Mouse (Mus musculus) MEL (cell line): ENCODE measurements around the gene Glis1. TPM values are rescaled to one million over a fixed set of nuclear protein-coding genes. Genes with fewer than 3 reads are reported as not detected.

Source experiments
- DNase-seq: peaks from one replicate; pipeline ENCODE4 v3.0.0; 2011; ENCODE audit warnings: low read depth, low spot score
- H3K27ac ChIP-seq: 2 replicates; pipeline ENCODE4 v1.5.1; 2012; ENCODE audit warnings: low read depth, mild to moderate bottlenecking, control low read depth, low read length, moderate library complexity; ENCODE audit not compliant: control insufficient read depth
- H3K27me3 ChIP-seq, 2 experiments: fragments of 150-350 bp in 1 of 2; sonication (generic) in 1 of 2; 2 replicates each; pipeline ENCODE4 v1.6.1; 2012; ENCODE audit warnings: low read length in 2 of 2, mild to moderate bottlenecking in 2 of 2, improper control_type of control experiment in 1 of 2, moderate library complexity in 1 of 2; ENCODE audit not compliant: insufficient read depth in 2 of 2, control insufficient read depth in 1 of 2
- H3K36me3 ChIP-seq, 2 experiments: 2 replicates each; pipeline ENCODE4 v1.6.1; 2012 to 2014; ENCODE audit warnings: low read length in 2 of 2, improper control_type of control experiment in 1 of 2, inconsistent platforms in 1 of 2, mild to moderate bottlenecking in 1 of 2; ENCODE audit not compliant: insufficient read depth in 2 of 2, control insufficient read depth in 1 of 2
- H3K4me1 ChIP-seq, 2 experiments: fragments of 150-350 bp in 1 of 2; sonication (generic) in 1 of 2; 2 replicates each; pipeline ENCODE4 v1.6.1; 2012; ENCODE audit warnings: low read length in 2 of 2, improper control_type of control experiment in 1 of 2, mild to moderate bottlenecking in 1 of 2; ENCODE audit not compliant: insufficient read depth in 2 of 2, control insufficient read depth in 1 of 2
- H3K4me3 ChIP-seq, 2 experiments: fragments of 150-350 bp in 1 of 2; sonication (generic) in 1 of 2; 2 replicates each; pipeline ENCODE4 v1.5.1; 2012; ENCODE audit warnings: low read depth in 2 of 2, low read length in 2 of 2, mild to moderate bottlenecking in 2 of 2, moderate library complexity in 2 of 2, control low read depth in 1 of 2, improper control_type of control experiment in 1 of 2; ENCODE audit not compliant: control insufficient read depth in 1 of 2, insufficient read depth in 1 of 2
- H3K79me2 ChIP-seq: 2 replicates; pipeline ENCODE4 v1.6.1; 2012; ENCODE audit warnings: mild to moderate bottlenecking, low read length, moderate library complexity; ENCODE audit not compliant: control insufficient read depth, poor library complexity, insufficient read depth
- H3K9ac ChIP-seq: 2 replicates; pipeline ENCODE4 v1.6.1; 2012; ENCODE audit warnings: low read depth, mild to moderate bottlenecking, control low read depth, low read length, moderate library complexity; ENCODE audit not compliant: control insufficient read depth, poor library complexity, severe bottlenecking
- H3K9me3 ChIP-seq: fragments of 150-350 bp; sonication (generic); replicated peaks from 2 replicates; pipeline ENCODE4 v1.6.1; 2012; ENCODE audit warnings: mild to moderate bottlenecking, low read length, improper control_type of control experiment, moderate library complexity; ENCODE audit not compliant: insufficient read depth
- CHD1 ChIP-seq: IDR thresholded peaks from 2 replicates; pipeline ENCODE4 v1.6.1; 2012; ENCODE audit warnings: low read depth, mild to moderate bottlenecking, inconsistent platforms, low read length, improper control_type of control experiment
- E2F4 ChIP-seq: IDR thresholded peaks from 2 replicates; pipeline ENCODE4 v1.6.1; 2011; ENCODE audit warnings: low read depth, low read length, improper control_type of control experiment, borderline replicate concordance
- EP300 ChIP-seq, 2 experiments: IDR thresholded peaks; 2 replicates each; pipeline ENCODE4 v1.6.1; 2011; ENCODE audit warnings: improper control_type of control experiment in 2 of 2, low read length in 2 of 2, low read depth in 1 of 2, mild to moderate bottlenecking in 1 of 2
- GABPA ChIP-seq: IDR thresholded peaks from 2 replicates; pipeline ENCODE4 v1.6.1; 2012; ENCODE audit warnings: low read depth, mild to moderate bottlenecking, inconsistent platforms, low read length, improper control_type of control experiment, moderate library complexity
- HCFC1 ChIP-seq: IDR thresholded peaks from 2 replicates; pipeline ENCODE4 v1.6.1; 2012; ENCODE audit warnings: low read depth, mild to moderate bottlenecking, inconsistent platforms, low read length, improper control_type of control experiment, moderate library complexity
- JUND ChIP-seq: IDR thresholded peaks from 2 replicates; pipeline ENCODE4 v1.6.1; 2011; ENCODE audit warnings: low read depth, mild to moderate bottlenecking, improper control_type of control experiment, low read length
- KAT2A ChIP-seq: conservative IDR thresholded peaks from 2 replicates; pipeline ENCODE4 v1.6.1; 2012; ENCODE audit warnings: low read depth, low read length, improper control_type of control experiment, inconsistent platforms
- MAZ ChIP-seq: IDR thresholded peaks from 2 replicates; pipeline ENCODE4 v1.6.1; 2012; ENCODE audit warnings: low read depth, mild to moderate bottlenecking, inconsistent platforms, low read length, improper control_type of control experiment
- MEF2A ChIP-seq: IDR thresholded peaks from 2 replicates; pipeline ENCODE4 v1.6.1; 2014; ENCODE audit warnings: low read depth, mild to moderate bottlenecking, inconsistent platforms, low read length, improper control_type of control experiment; ENCODE audit not compliant: poor library complexity, insufficient replicate concordance, severe bottlenecking; ENCODE audit errors: extremely low read depth
- MXI1 ChIP-seq: IDR thresholded peaks from 2 replicates; pipeline ENCODE4 v1.6.1; 2011; ENCODE audit warnings: mild to moderate bottlenecking, low read depth, low read length, improper control_type of control experiment
- NELFE ChIP-seq: IDR thresholded peaks from 2 replicates; pipeline ENCODE4 v1.6.1; 2011; ENCODE audit warnings: low read depth, low read length, improper control_type of control experiment
- NRF1 ChIP-seq: IDR thresholded peaks from 2 replicates; pipeline ENCODE4 v1.6.1; 2014; ENCODE audit warnings: low read depth, mild to moderate bottlenecking, inconsistent platforms, low read length, improper control_type of control experiment, moderate library complexity; ENCODE audit not compliant: poor library complexity, insufficient read depth, severe bottlenecking
- RCOR1 ChIP-seq: IDR thresholded peaks from 2 replicates; pipeline ENCODE4 v1.6.1; 2012; ENCODE audit warnings: low read depth, mild to moderate bottlenecking, inconsistent platforms, low read length, improper control_type of control experiment
- SIN3A ChIP-seq: IDR thresholded peaks from 2 replicates; pipeline ENCODE4 v1.6.1; 2012; ENCODE audit warnings: low read length, improper control_type of control experiment, inconsistent platforms
- SMC3 ChIP-seq: IDR thresholded peaks from 2 replicates; pipeline ENCODE4 v1.6.1; 2011; ENCODE audit warnings: low read depth, low read length, improper control_type of control experiment
- TCF12 ChIP-seq: IDR thresholded peaks from 2 replicates; pipeline ENCODE4 v1.6.1; 2014; ENCODE audit warnings: low read depth, mild to moderate bottlenecking, inconsistent platforms, low read length, improper control_type of control experiment, moderate library complexity
- UBTF ChIP-seq: IDR thresholded peaks from 2 replicates; pipeline ENCODE4 v1.6.1; 2012; ENCODE audit warnings: low read depth, mild to moderate bottlenecking, inconsistent platforms, low read length, improper control_type of control experiment, moderate library complexity, borderline replicate concordance; ENCODE audit not compliant: insufficient read depth
- ZC3H11A ChIP-seq: IDR thresholded peaks from 2 replicates; pipeline ENCODE4 v1.6.1; 2012; ENCODE audit warnings: low read depth, mild to moderate bottlenecking, inconsistent platforms, low read length, improper control_type of control experiment
- ZKSCAN1 ChIP-seq: IDR thresholded peaks from 2 replicates; pipeline ENCODE4 v1.6.1; 2012; ENCODE audit warnings: low read depth, mild to moderate bottlenecking, inconsistent platforms, low read length, improper control_type of control experiment, moderate library complexity
- ZMIZ1 ChIP-seq: IDR thresholded peaks from 2 replicates; pipeline ENCODE4 v1.6.1; 2012; ENCODE audit warnings: low read depth, mild to moderate bottlenecking, inconsistent platforms, low read length, improper control_type of control experiment, moderate library complexity
- ZNF384 ChIP-seq: IDR thresholded peaks from 2 replicates; pipeline ENCODE4 v1.6.1; 2012; ENCODE audit warnings: low read depth, mild to moderate bottlenecking, inconsistent platforms, low read length, improper control_type of control experiment
- polyA plus RNA-seq, 2 experiments: library from polyadenylated mRNA; stranded (reverse) in 1 of 2; unstranded in 1 of 2; fragments of >175 nt in 1 of 2; fragments of >200 nt in 1 of 2; gene quantifications; 2 replicates each; pipeline versions ENCODE4 v1.2.1 to v1.2.4; 2012; ENCODE audit warnings: low replicate concordance in 2 of 2, low read depth in 1 of 2; ENCODE audit not compliant: insufficient read length in 2 of 2, insufficient read depth in 1 of 2, missing spikeins in 1 of 2
- total RNA-seq: library from RNA; depleted of rRNA; stranded (reverse); fragments of 300-350 nt; gene quantifications from 2 replicates; pipeline ENCODE4 v1.2.3, GENCODE M21; 2012

Glis1 gene
- total and polyA plus RNA-seq, 3 experiments = 0.46 to 0.93 TPM; not detected in 1

DNA sequence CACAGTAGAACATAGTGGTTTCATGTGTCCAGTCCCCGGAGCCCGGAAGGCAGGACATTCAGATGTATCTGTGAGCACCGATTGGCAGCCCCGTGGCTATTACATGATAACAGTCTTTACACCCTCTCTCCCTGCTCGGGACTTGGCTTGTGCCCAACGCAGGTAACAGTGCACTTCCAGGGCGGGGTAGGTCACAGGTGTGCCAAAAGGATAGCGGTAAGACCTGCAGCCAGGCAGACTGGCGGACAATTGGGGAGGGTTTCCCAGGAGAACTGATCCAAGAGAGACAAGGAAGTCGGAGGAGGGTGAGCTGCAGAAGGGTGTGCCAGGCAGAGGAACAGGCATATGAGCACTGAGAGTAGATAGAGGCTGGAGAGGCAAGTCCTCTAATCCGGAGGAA lies 84.4 kb downstream of the Glis1 start:
- no peak overlapping the region for H3K27ac ChIP-seq
- H3K4me3 ChIP-seq = no peak overlapping the region
- no peaks in the 10 kb centered on the region for H3K9me3 ChIP-seq
- H3K9ac ChIP-seq = no peak overlapping the region
- H3K27me3 ChIP-seq = no peaks in the 10 kb centered on the region
- DNase-seq = no peak
- H3K79me2 ChIP-seq = no peaks in the 10 kb centered on the region
- H3K36me3 ChIP-seq = no peaks in the 10 kb centered on the region
- H3K4me1 ChIP-seq = no peaks in the 10 kb centered on the region
- TF ChIP-seq MAZ = no peak
- no peak for TF ChIP-seq UBTF
- TF ChIP-seq E2F4 = no peak
- TF ChIP-seq GABPA = no peak
- TF ChIP-seq RCOR1 = no peak
- no peak for TF ChIP-seq SMC3
- no peak for TF ChIP-seq ZMIZ1
- no peak for TF ChIP-seq MXI1
- no peak for TF ChIP-seq NELFE
- TF ChIP-seq KAT2A = no peak
- no peak for TF ChIP-seq JUND
- TF ChIP-seq HCFC1 = no peak
- TF ChIP-seq NRF1 = no peak
- TF ChIP-seq EP300 (IDR thresholded peaks at IDR 0.05; ENCODE audit: low read depth in 1 of 2, low read length in 2 of 2) = no peak
- no peak for TF ChIP-seq TCF12
- no peak for TF ChIP-seq MEF2A
- TF ChIP-seq ZKSCAN1 = no peak
- no peak for TF ChIP-seq SIN3A
- TF ChIP-seq ZNF384 = no peak
- TF ChIP-seq CHD1 = no peak

DNA sequence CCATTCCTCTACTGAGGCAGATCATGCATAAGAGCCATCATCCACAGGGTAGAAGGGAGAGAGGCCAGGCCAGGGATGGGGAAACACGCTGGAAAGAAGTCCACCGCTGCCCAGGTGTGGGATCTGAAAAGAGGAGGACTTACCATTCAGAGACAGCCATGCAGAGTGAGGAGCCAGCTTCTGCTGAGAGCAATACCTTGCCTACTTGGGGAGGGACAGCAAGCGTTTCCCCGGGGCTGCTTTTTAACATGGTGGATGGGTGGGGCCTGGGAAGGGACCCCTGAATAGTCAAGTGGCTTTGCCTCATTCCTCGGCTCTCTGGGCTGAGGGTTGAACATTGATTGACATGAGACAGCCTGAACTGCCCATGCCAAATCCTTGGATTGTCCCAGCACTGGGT lies 85.7 kb downstream of the Glis1 start:
- TF ChIP-seq EP300 (IDR thresholded peaks at IDR 0.05; ENCODE audit: low read depth in 1 of 2, low read length in 2 of 2) = no peak
- TF ChIP-seq ZMIZ1 = no peak
- TF ChIP-seq SIN3A = no peak
- no peak for TF ChIP-seq ZC3H11A
- TF ChIP-seq SMC3 = no peak
- H3K27me3 ChIP-seq = no peaks in the 10 kb centered on the region
- no peaks in the 10 kb centered on the region for H3K4me1 ChIP-seq
- no peaks in the 10 kb centered on the region; the same call in 1 of the 2 replicates for H3K79me2 ChIP-seq
- no peak overlapping the region for H3K4me3 ChIP-seq
- no peak overlapping the region for H3K27ac ChIP-seq
- H3K36me3 ChIP-seq = no peaks in the 10 kb centered on the region
- DNase-seq = no peak
- no peaks in the 10 kb centered on the region for H3K9me3 ChIP-seq
- H3K9ac ChIP-seq = no peak overlapping the region
